Mouse (Mus musculus) limb, embryonic 12.5 days (tissue): ENCODE results near the gene Mtmr6. TPM values are rescaled to one million over a fixed set of nuclear protein-coding genes. Genes with fewer than 3 reads are reported as not detected.

Experiments
- ATAC-seq: fragments of 200-750 bp; cut with Nextera tagmentation; 2 replicates; pipeline ENCODE4 v1.8.0; 2017; ENCODE audit warnings: low read depth, moderate TSS enrichment; ENCODE audit not compliant: insufficient number of reproducible peaks, insufficient read depth, low FRiP score, low TSS enrichment
- H3K27ac ChIP-seq: fragments of 300-500 bp; sonication (generic); 2 replicates; pipeline ENCODE4 v1.5.1; 2016; ENCODE audit warnings: mild to moderate bottlenecking, moderate library complexity
- H3K27me3 ChIP-seq: fragments of 300-500 bp; sonication (generic); 2 replicates; pipeline ENCODE4 v1.6.1; 2016; ENCODE audit warnings: mild to moderate bottlenecking, moderate library complexity
- H3K36me3 ChIP-seq: fragments of 300-500 bp; sonication (generic); 2 replicates; pipeline ENCODE4 v1.6.1; 2016; ENCODE audit warnings: mild to moderate bottlenecking, moderate library complexity
- H3K4me1 ChIP-seq: fragments of 300-500 bp; sonication (generic); replicated peaks from 2 replicates; pipeline ENCODE4 v1.6.1; 2016
- H3K4me2 ChIP-seq: fragments of 300-500 bp; sonication (generic); 2 replicates; pipeline ENCODE4 v1.6.1; 2016; ENCODE audit warnings: mild to moderate bottlenecking, moderate library complexity
- H3K4me3 ChIP-seq: fragments of 300-500 bp; sonication (generic); replicated peaks from 2 replicates; pipeline ENCODE4 v1.5.1; 2016; ENCODE audit warnings: mild to moderate bottlenecking
- H3K9ac ChIP-seq: fragments of 300-500 bp; sonication (generic); replicated peaks from 2 replicates; pipeline ENCODE4 v1.6.1; 2016; ENCODE audit warnings: mild to moderate bottlenecking, moderate library complexity
- H3K9me3 ChIP-seq: fragments of 300-500 bp; sonication (generic); 2 replicates; pipeline ENCODE4 v1.6.1; 2016; ENCODE audit warnings: mild to moderate bottlenecking, moderate library complexity
- WGBS: fragments of 180-500 bp; shearing (Covaris S2); methylation state at CpG from one replicate; pipeline ENCODE4 v1.1.7; 2016; 5-methylcytosine and 5-hydroxymethylcytosine counted together
- polyA plus RNA-seq: library from polyadenylated mRNA; unstranded; fragments of >200 nt; fragmentation: Nextera tagmentation; extraction: Ambion mirVana; gene quantifications from 2 replicates; pipeline ENCODE4 v1.2.1, GENCODE M21; 2016

Gene Mtmr6
- polyA plus RNA-seq: 30.2 and 30.7 TPM in 2 replicates

DNA sequence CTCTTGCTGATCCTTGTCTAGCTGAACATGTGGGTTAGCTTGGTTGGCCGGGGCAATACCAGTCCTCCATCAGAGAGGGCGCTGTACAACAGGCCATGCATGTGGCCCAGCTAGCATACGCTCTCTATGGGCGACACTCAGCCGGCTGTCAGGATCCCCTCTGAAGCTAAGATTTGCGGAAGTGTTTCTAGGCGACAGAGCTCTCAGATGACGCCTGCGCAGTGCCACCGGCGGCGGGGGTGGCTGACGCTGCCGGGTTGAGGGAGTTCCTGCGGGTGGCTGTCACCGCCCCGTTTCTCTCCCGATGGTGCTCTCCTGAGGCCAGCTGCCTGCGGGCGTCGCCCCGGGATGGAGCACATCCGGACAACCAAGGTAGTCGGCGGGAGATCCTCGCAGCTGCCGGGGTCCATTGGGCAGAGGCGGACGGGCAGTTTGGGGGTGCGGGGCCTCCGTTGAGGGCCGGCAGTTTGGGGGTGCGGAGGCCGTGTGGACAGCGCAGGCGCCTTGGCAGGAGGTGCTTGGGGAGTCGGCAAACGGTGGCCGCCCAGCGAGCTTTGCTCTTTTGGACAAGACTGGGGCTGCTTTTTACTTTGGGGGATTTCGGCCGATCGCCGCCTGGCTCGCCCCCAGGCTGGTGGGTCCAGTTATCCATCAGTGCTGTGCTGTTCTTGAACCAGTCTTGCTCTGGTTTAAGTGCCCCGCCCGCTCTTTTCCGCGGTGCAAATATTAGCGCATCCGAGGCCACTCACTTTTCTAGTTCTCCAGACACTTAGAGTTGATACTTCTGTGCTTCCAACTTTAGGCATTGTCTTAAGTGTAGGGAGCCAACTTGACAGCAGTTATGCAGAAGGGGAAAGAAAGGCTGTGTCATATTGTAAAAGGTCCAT lies at the start of gene Mtmr6:
TSS of gene Mtmr6 (plus strand) at position 239 of the 887 bp plus-strand sequence.
- Histone ChIP-seq H3K27me3 (no peaks in the 10 kb centered on the region), H3K27ac (peak within 1 kb of the TSS; percentile 69; the same call in 1 of the 2 replicates), H3K4me3 (peak within 1 kb of the TSS; percentile 79), H3K4me2 (peak within 1 kb of the TSS; percentile 67), H3K36me3 (no peaks in the 10 kb centered on the region), H3K9ac (peak within 1 kb of the TSS; percentile 82), H3K4me1 (0 out of 2 replicates have a peak, but pooled peaks cover 3% of the 10 kb centered on the region), H3K9me3 (no peaks in the 10 kb centered on the region)
- peak; percentile 98 for ATAC-seq
- WGBS: under 1% methylated on average over 51 of the region's 51 CpGs

DNA sequence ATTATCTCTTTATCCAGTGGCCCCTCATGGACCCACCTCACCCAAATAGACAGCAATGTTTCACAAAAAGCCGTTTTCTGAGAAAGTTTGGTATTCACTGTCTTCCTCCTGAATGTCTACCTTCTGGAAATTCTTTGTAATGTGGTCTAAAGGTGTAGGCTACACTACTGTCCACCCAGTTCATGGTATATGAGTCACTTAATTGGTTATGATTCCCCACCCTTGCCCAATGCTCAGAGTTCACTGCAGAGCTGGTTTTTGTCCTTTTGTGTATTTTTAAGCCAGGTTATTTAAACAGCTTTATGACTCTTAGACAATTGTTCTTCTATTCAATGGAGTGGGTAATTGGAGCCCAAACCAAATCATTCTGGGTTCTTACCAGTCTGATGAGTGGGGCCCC lies 48.9 kb upstream of the Mtmr6 start:
- 92% methylated on average over 1 of the region's 1 CpGs for WGBS

DNA sequence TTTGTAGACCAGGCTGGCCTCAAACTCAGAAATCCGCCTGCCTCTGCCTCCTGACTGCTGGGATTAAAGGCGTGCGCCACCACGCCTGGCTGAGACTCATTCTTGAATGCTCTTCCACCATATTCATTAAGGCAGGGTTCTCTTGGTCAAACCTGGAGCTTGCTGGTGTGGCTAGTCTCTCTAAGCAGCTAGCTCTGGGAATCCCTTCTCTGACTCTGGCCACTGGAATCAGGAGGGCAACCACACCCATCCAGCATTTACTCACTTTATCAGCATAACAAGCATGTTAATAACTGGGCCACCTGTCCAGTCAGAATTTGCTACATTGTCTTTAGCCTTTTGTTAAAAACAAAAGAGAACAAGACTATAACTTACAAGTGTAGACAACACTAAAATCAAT lies 47.4 kb upstream of the Mtmr6 start:
- no peak overlapping the region for H3K27ac ChIP-seq
- 97% methylated on average over 4 of the region's 4 CpGs for WGBS
- no peak overlapping the region for H3K4me2 ChIP-seq
- H3K4me1 ChIP-seq: no peaks in the 10 kb centered on the region
- no peak overlapping the region for H3K4me3 ChIP-seq
- no peak overlapping the region for H3K9ac ChIP-seq
- H3K27me3 ChIP-seq: no peaks in the 10 kb centered on the region
- peaks cover 36% of the 10 kb centered on the region for H3K36me3 ChIP-seq
- no peak for ATAC-seq
- H3K9me3 ChIP-seq: no peaks in the 10 kb centered on the region

More for the DNA sequence above, 48.9 kb upstream of the Mtmr6 start:
- H3K4me2 ChIP-seq: no peak overlapping the region
- no peak overlapping the region for H3K27ac ChIP-seq
- no peaks in the 10 kb centered on the region for H3K27me3 ChIP-seq
- H3K9me3 ChIP-seq: no peaks in the 10 kb centered on the region
- no peaks in the 10 kb centered on the region for H3K4me1 ChIP-seq
- no peak for ATAC-seq
- no peak overlapping the region for H3K9ac ChIP-seq
- H3K4me3 ChIP-seq: no peak overlapping the region
- H3K36me3 ChIP-seq: peaks cover 31% of the 10 kb centered on the region

DNA sequence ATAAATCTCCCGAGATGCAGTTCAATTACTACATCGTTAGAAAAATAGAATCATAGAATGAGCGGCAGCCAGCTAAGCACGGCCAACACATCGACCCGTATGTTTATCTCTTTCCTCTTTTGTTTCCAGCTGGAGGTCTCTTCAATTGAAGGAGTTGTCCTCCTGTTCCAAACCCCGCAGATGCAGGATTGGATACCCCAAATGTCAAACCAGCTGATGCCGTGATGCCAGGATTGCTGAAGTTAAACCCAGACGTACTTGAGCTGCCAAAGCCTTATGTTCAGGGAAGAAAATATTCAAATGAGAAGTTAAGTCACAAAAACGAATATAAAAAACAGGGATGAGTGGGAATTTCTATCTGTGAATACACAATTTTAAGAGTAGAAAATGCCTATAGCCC lies 45.1 kb upstream of the Mtmr6 start:
- H3K4me1 ChIP-seq: no peaks in the 10 kb centered on the region
- H3K9me3 ChIP-seq: no peaks in the 10 kb centered on the region
- H3K36me3 ChIP-seq: peaks cover 36% of the 10 kb centered on the region
- H3K4me3 ChIP-seq: no peak overlapping the region
- no peak overlapping the region for H3K9ac ChIP-seq
- 91% methylated on average over 10 of the region's 10 CpGs for WGBS
- no peaks in the 10 kb centered on the region for H3K27me3 ChIP-seq
- H3K4me2 ChIP-seq: no peak overlapping the region
- no peak overlapping the region for H3K27ac ChIP-seq
- no peak for ATAC-seq

DNA sequence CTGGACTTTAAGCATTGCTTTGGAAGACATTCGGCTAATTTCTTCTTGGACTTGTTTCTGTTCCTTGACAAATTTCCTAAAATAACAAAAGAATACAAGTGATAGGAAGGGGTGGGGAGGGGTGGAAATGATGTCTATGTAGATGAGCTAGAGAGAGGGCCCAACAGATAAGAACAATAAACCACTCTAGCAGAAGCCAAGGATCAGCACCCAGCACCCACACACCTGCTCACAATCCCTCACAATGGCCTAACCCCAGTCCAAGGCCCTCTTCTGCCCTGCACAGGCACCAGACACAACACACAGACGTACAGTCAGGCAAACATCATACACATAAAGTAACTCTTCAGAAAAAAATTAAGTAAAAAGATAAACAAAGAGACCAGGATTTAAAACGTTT lies 26.5 kb upstream of the Mtmr6 start:
- H3K27me3 ChIP-seq: no peaks in the 10 kb centered on the region
- no peak overlapping the region for H3K4me2 ChIP-seq
- H3K9me3 ChIP-seq: no peaks in the 10 kb centered on the region
- no peak overlapping the region for H3K9ac ChIP-seq
- WGBS: 87% methylated on average over 3 of the region's 3 CpGs
- no peak for ATAC-seq
- H3K4me1 ChIP-seq: no peaks in the 10 kb centered on the region
- H3K4me3 ChIP-seq: no peak overlapping the region
- H3K27ac ChIP-seq: no peak overlapping the region
- peaks cover 66% of the 10 kb centered on the region for H3K36me3 ChIP-seq

DNA sequence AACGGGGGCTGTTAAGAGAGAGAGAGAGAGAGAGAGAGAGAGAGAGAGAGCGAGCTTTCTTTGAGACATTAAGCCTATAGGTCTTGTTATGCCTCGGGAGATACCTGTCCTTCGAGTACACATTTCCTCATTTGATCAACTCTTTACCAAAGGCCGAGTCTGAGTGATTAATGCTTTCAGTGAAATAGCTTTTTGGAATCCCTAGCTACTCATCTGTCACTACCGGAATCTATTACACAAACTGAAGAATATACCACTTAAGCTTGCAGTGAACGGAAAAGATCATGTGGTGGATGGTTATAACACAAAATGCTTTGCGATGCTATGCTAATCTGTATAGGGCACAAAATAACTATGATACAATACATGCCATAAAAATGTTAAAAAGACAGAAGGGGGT lies 14.7 kb upstream of the Mtmr6 start:
- no peak overlapping the region for H3K27ac ChIP-seq
- peaks cover 20% of the 10 kb centered on the region for H3K4me1 ChIP-seq
- H3K36me3 ChIP-seq: peaks cover 6% of the 10 kb centered on the region; the same call in 1 of the 2 replicates
- H3K4me3 ChIP-seq: peak overlapping the region; percentile 94
- H3K4me2 ChIP-seq: peak overlapping the region; percentile 90
- H3K27me3 ChIP-seq: no peaks in the 10 kb centered on the region
- ATAC-seq: no peak
- no peaks in the 10 kb centered on the region for H3K9me3 ChIP-seq
- 23% methylated on average over 8 of the region's 8 CpGs for WGBS
- H3K9ac ChIP-seq: peak overlapping the region; percentile 92

DNA sequence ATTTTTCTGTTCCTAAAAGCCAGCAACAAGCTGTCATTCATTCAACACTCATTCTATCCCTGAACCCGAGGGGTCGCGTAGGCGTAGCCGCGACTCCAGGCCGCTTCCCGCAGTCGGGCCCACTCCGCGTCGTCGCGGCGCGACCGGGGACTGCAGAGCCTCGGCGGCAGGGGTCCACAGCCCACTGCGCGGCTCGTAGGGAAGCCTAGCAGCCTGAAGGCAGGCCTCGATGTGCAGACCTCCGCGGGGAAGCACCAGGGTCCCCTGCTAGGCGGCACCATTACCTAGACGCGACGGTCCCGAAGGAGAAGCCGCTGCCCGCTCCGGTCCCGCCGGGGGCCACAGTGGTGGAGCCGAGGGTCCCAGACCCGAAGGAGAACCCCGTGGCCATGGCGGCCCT lies 14.1 kb upstream of the Mtmr6 start:
- under 1% methylated on average over 39 of the region's 39 CpGs for WGBS
- Histone ChIP-seq H3K4me3 (peak overlapping the region; percentile 94), H3K36me3 (peaks cover 1% of the 10 kb centered on the region; the same call in 1 of the 2 replicates), H3K9me3 (no peaks in the 10 kb centered on the region), H3K9ac (peak overlapping the region; percentile 92), H3K27me3 (no peaks in the 10 kb centered on the region), H3K4me2 (peak overlapping the region; percentile 90), H3K27ac (peak overlapping the region; percentile 87), H3K4me1 (peaks cover 20% of the 10 kb centered on the region)
- peak; percentile 58; the same call in 1 of the 2 replicates for ATAC-seq

DNA sequence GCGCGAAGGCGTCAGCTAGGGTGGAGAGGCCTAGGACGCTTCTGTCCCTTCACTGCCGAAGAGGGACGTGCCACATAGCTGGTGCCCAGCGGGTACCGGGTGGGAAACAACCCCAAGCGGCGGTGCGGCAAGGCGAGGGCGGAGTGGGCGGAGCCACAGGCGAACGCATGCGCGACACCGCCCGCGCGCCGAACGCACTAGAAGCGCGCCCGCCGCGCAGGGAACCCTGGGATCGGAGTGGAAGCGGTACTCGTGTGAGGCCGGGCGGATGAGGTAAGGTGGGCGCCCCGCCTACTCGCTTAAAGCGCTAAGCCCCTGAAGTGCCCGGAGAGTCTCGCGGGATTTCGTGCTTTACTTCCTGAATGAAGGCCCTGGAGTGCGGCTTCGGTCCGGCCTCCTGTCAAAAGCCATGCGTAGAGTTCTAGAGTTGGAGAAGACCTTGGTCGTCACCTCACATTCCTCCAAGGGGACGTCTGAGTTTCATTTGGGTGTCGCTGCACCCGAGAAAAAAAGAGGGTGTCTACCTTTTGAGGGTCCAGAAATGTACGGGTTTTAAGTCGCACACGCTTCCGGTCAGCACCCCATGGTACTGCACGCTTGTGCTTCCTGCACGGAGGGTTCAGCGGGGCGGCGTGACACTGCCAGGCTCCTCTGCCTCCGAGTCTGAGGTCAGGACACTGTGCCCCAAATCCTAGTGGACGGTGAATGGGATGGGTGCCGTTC lies 13.6 kb upstream of the Mtmr6 start, which contains the start of the genes Nupl1 and Gm49336:
TSS of gene Nupl1 (minus strand) at position 151 of the 723 bp plus-strand sequence.
TSS of gene Gm49336 (minus strand) at position 227 of the 723 bp plus-strand sequence.
- Histone ChIP-seq H3K27ac (peak within 1 kb of the TSS; percentile 87), H3K4me2 (peak within 1 kb of the TSS; percentile 90), H3K4me1 (peaks cover 20% of the 10 kb centered on the region), H3K9ac (peak within 1 kb of the TSS; percentile 92), H3K4me3 (peak within 1 kb of the TSS; percentile 94), H3K9me3 (no peaks in the 10 kb centered on the region), H3K27me3 (no peaks in the 10 kb centered on the region), H3K36me3 (no peaks in the 10 kb centered on the region; the same call in 1 of the 2 replicates)
- under 1% methylated on average over 62 of the region's 62 CpGs for WGBS
- peak; percentile 99 for ATAC-seq

DNA sequence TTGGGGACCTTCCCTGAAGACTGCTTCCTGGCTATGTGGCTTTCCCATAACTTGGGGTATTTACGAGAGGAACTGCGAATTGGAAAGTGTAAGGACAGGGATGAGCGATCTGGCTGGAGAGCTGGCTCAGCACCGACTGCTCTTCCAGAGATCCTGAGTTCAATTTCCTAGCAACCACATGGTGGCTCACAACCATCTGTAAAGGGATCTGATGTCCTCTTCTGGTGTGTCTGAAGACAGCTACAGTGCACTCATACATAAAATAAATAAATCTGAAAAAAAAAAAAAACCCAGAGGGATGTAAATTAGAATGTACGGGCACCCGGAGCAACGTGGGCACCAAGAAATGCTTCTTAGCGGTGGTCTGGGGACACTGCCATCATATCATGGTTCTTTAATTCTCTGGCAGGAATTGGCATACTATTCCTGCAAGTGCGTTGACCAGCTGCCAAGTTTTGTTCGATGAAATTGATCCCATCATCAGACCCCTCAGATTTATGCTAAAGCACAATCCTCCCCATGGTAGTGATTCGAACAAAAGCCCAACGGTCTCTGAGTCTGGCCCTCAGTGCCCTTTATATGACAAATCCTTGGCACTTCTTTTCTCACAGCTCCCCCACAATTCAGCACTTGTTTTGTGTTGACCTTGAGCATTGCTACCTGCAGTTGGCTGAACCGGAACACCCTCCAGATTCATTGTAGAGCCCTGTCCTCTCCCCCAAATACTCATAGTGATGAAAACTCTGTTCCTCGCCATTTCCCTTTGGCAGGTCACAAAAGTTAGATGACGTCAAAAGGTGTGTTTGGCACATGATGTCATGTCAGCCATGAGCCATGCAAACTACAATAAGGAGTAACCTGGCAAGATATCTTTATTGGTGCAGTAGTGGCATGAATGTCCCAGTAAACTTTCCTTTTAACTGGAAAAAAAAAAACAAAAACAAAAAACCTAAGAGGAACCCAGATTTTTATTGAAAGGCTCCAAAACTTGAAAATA lies 12.7 kb upstream of the Mtmr6 start:
- H3K27me3 ChIP-seq: no peaks in the 10 kb centered on the region
- peaks cover 20% of the 10 kb centered on the region for H3K4me1 ChIP-seq
- peak overlapping the region; percentile 94 for H3K4me3 ChIP-seq
- peak overlapping the region; percentile 92 for H3K9ac ChIP-seq
- H3K9me3 ChIP-seq: no peaks in the 10 kb centered on the region
- no peaks in the 10 kb centered on the region; the same call in 1 of the 2 replicates for H3K36me3 ChIP-seq
- ATAC-seq: no peak; the same call in 1 of the 2 replicates
- H3K27ac ChIP-seq: peak overlapping the region; percentile 83
- WGBS: 22% methylated on average over 15 of the region's 15 CpGs
- H3K4me2 ChIP-seq: peak overlapping the region; percentile 90

DNA sequence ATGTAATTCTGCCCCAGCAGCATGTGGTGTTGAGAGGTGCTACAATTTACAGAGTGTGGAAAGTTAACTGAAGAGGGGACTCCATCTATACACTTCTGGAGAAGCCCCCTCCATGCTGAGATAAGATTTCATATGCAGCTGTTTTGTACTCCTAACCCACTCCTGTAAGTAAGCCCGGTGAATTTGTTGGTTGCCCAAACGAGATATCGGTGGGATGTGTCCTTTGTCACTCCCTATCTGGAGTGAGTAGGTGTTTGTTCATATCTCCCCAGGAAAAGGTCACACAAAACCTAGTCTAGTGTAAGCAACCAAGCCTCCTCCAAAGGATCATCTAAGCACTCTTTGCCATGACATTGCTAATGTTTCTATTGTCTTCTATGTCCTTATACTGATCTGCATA lies 11.6 kb upstream of the Mtmr6 start:
- Histone ChIP-seq H3K4me1 (peaks cover 20% of the 10 kb centered on the region), H3K27me3 (no peaks in the 10 kb centered on the region), H3K4me2 (no peak overlapping the region), H3K9ac (no peak overlapping the region), H3K27ac (no peak overlapping the region), H3K36me3 (no peaks in the 10 kb centered on the region), H3K4me3 (no peak overlapping the region), H3K9me3 (no peaks in the 10 kb centered on the region)
- WGBS: 87% methylated on average over 3 of the region's 3 CpGs
- ATAC-seq: no peak
